Mouse (Mus musculus): ENCODE results near the gene Dusp16. TPM values are rescaled to one million over a fixed set of nuclear protein-coding genes. Genes with fewer than 3 reads are reported as not detected.

The Dusp16 gene
- polyA plus RNA-seq, 1 experiment from 2014 or later: 10.0 TPM

- Histone ChIP-seq H3K4me3 (no peak overlapping the region), H3K27me3 (ENCODE audit: low read depth, poor library complexity, severe bottlenecking) (no peaks in the 10 kb centered on the region), H3K36me3 (peaks cover 4% of the 10 kb centered on the region), H3K4me1 (peaks cover 3% of the 10 kb centered on the region; the same call in 1 of the 2 replicates), H3K27ac (no peak overlapping the region), H3K9me3 (replicated peaks) (no peaks in the 10 kb centered on the region)
- no peak for DNase-seq (ENCODE audit: low spot score)
- WGBS: 88% methylated on average over 3 of the region's 3 CpGs
Measured at GRCm38 (mm10) chr6:134748126-134748525, 44.3 kb downstream of the Dusp16 start.

- Histone ChIP-seq H3K4me3 (no peak overlapping the region), H3K4me1 (no peaks in the 10 kb centered on the region), H3K27me3 (ENCODE audit: low read depth, poor library complexity, severe bottlenecking) (no peaks in the 10 kb centered on the region), H3K36me3 (peaks cover 4% of the 10 kb centered on the region), H3K9me3 (replicated peaks) (no peaks in the 10 kb centered on the region), H3K27ac (no peak overlapping the region)
- no peak for DNase-seq (ENCODE audit: low spot score)
- 97% methylated on average over 7 of the region's 7 CpGs for WGBS
Measured at GRCm38 (mm10) chr6:134745876-134746275, 46.5 kb downstream of the Dusp16 start.

GRCm38 (mm10) chr6:134743568-134743967 lies 48.9 kb downstream of the Dusp16 start:
- H3K36me3 ChIP-seq: peaks cover 11% of the 10 kb centered on the region
- no peaks in the 10 kb centered on the region for H3K4me1 ChIP-seq
- no peak overlapping the region for H3K27ac ChIP-seq
- no peaks in the 10 kb centered on the region for H3K27me3 ChIP-seq (ENCODE audit: low read depth, poor library complexity, severe bottlenecking)
- DNase-seq (ENCODE audit: low spot score): no peak
- no peaks in the 10 kb centered on the region for H3K9me3 ChIP-seq (replicated peaks)
- no peak overlapping the region for H3K4me3 ChIP-seq

- Histone ChIP-seq H3K9me3 (replicated peaks) (no peaks in the 10 kb centered on the region), H3K4me1 (no peaks in the 10 kb centered on the region), H3K27ac (no peak overlapping the region), H3K36me3 (peaks cover 24% of the 10 kb centered on the region), H3K27me3 (ENCODE audit: low read depth, poor library complexity, severe bottlenecking) (no peaks in the 10 kb centered on the region), H3K4me3 (no peak overlapping the region)
- WGBS: 89% methylated on average over 3 of the region's 3 CpGs
- DNase-seq (ENCODE audit: low spot score): no peak
Measured at GRCm38 (mm10) chr6:134736853-134737252, 55.6 kb downstream of the Dusp16 start.

- H3K9me3 ChIP-seq (replicated peaks): no peaks in the 10 kb centered on the region
- 93% methylated on average over 5 of the region's 5 CpGs for WGBS
Measured at GRCm38 (mm10) chr6:134733800-134734221, 58.6 kb downstream of the Dusp16 start.

GRCm38 (mm10) chr6:134732813-134733212 lies 59.6 kb downstream of the Dusp16 start:
- H3K4me1 ChIP-seq: no peaks in the 10 kb centered on the region
- no peak overlapping the region for H3K27ac ChIP-seq
- 88% methylated on average over 8 of the region's 8 CpGs for WGBS
- no peaks in the 10 kb centered on the region for H3K9me3 ChIP-seq (replicated peaks)
- no peaks in the 10 kb centered on the region for H3K27me3 ChIP-seq (ENCODE audit: low read depth, poor library complexity, severe bottlenecking)
- no peak overlapping the region for H3K4me3 ChIP-seq
- no peak for DNase-seq (ENCODE audit: low spot score)
- peaks cover 7% of the 10 kb centered on the region for H3K36me3 ChIP-seq

More at GRCm38 (mm10) chr6:134733800-134734221, 58.6 kb downstream of the Dusp16 start:
- H3K27me3 ChIP-seq (ENCODE audit: low read depth, poor library complexity, severe bottlenecking): no peaks in the 10 kb centered on the region
- peaks cover 16% of the 10 kb centered on the region for H3K36me3 ChIP-seq
- H3K4me3 ChIP-seq: no peak overlapping the region
- DNase-seq (ENCODE audit: low spot score): no peak
- no peaks in the 10 kb centered on the region for H3K4me1 ChIP-seq
- H3K27ac ChIP-seq: no peak overlapping the region

- WGBS: 88% methylated on average over 3 of the region's 3 CpGs
- H3K36me3 ChIP-seq: no peaks in the 10 kb centered on the region
- DNase-seq (ENCODE audit: low spot score): no peak
Measured at GRCm38 (mm10) chr6:134730978-134731377, 61.4 kb downstream of the Dusp16 start.

GRCm38 (mm10) chr6:134725406-134725805 lies 67.0 kb downstream of the Dusp16 start:
- H3K27me3 ChIP-seq (ENCODE audit: low read depth, poor library complexity, severe bottlenecking): no peaks in the 10 kb centered on the region
- H3K9me3 ChIP-seq (replicated peaks): no peaks in the 10 kb centered on the region
- 0 out of 2 replicates have a peak, but pooled peaks cover 4% of the 10 kb centered on the region for H3K4me1 ChIP-seq
- H3K36me3 ChIP-seq: peaks cover 20% of the 10 kb centered on the region
- no peak for DNase-seq (ENCODE audit: low spot score)
- no peak overlapping the region for H3K4me3 ChIP-seq
- no peak overlapping the region for H3K27ac ChIP-seq

More at GRCm38 (mm10) chr6:134730978-134731377, 61.4 kb downstream of the Dusp16 start:
- Histone ChIP-seq H3K4me3 (no peak overlapping the region), H3K27me3 (ENCODE audit: low read depth, poor library complexity, severe bottlenecking) (no peaks in the 10 kb centered on the region), H3K9me3 (replicated peaks) (no peaks in the 10 kb centered on the region), H3K4me1 (0 out of 2 replicates have a peak, but pooled peaks cover 4% of the 10 kb centered on the region), H3K27ac (no peak overlapping the region)

- no peak for DNase-seq (ENCODE audit: low spot score)
- Histone ChIP-seq H3K27ac (no peak overlapping the region), H3K4me3 (no peak overlapping the region), H3K4me1 (0 out of 2 replicates have a peak, but pooled peaks cover 4% of the 10 kb centered on the region), H3K27me3 (ENCODE audit: low read depth, poor library complexity, severe bottlenecking) (no peaks in the 10 kb centered on the region), H3K36me3 (peaks cover 29% of the 10 kb centered on the region), H3K9me3 (replicated peaks) (no peaks in the 10 kb centered on the region)
- 88% methylated on average over 9 of the region's 9 CpGs for WGBS
Measured at GRCm38 (mm10) chr6:134723833-134724553, 68.4 kb downstream of the Dusp16 start.

GRCm38 (mm10) chr6:134723326-134723725 lies 69.1 kb downstream of the Dusp16 start:
- 0 out of 2 replicates have a peak, but pooled peaks cover 4% of the 10 kb centered on the region for H3K4me1 ChIP-seq
- peaks cover 36% of the 10 kb centered on the region for H3K36me3 ChIP-seq
- no peak for DNase-seq (ENCODE audit: low spot score)
- no peaks in the 10 kb centered on the region for H3K9me3 ChIP-seq (replicated peaks)
- 95% methylated on average over 7 of the region's 7 CpGs for WGBS
- no peak overlapping the region for H3K4me3 ChIP-seq
- no peak overlapping the region for H3K27ac ChIP-seq
- H3K27me3 ChIP-seq (ENCODE audit: low read depth, poor library complexity, severe bottlenecking): no peaks in the 10 kb centered on the region

GRCm38 (mm10) chr6:134722906-134723305 lies 69.5 kb downstream of the Dusp16 start:
- Histone ChIP-seq H3K9me3 (replicated peaks) (no peaks in the 10 kb centered on the region), H3K36me3 (peaks cover 40% of the 10 kb centered on the region), H3K27me3 (ENCODE audit: low read depth, poor library complexity, severe bottlenecking) (no peaks in the 10 kb centered on the region), H3K27ac (no peak overlapping the region), H3K4me3 (no peak overlapping the region), H3K4me1 (0 out of 2 replicates have a peak, but pooled peaks cover 4% of the 10 kb centered on the region)
- DNase-seq (ENCODE audit: low spot score): no peak
- WGBS: 92% methylated on average over 8 of the region's 8 CpGs

- H3K27ac ChIP-seq: no peak overlapping the region
- 95% methylated on average over 6 of the region's 6 CpGs for WGBS
- no peaks in the 10 kb centered on the region for H3K9me3 ChIP-seq (replicated peaks)
- no peak for DNase-seq (ENCODE audit: low spot score)
- H3K4me3 ChIP-seq: no peak overlapping the region
- no peaks in the 10 kb centered on the region for H3K4me1 ChIP-seq
- H3K36me3 ChIP-seq: peaks cover 51% of the 10 kb centered on the region
- H3K27me3 ChIP-seq (ENCODE audit: low read depth, poor library complexity, severe bottlenecking): no peaks in the 10 kb centered on the region
Measured at GRCm38 (mm10) chr6:134721729-134722269, 70.6 kb downstream of the Dusp16 start.

- Histone ChIP-seq H3K36me3 (peaks cover 48% of the 10 kb centered on the region), H3K4me1 (no peaks in the 10 kb centered on the region), H3K27ac (no peak overlapping the region), H3K27me3 (ENCODE audit: low read depth, poor library complexity, severe bottlenecking) (no peaks in the 10 kb centered on the region), H3K4me3 (no peak overlapping the region), H3K9me3 (replicated peaks) (no peaks in the 10 kb centered on the region)
- DNase-seq (ENCODE audit: low spot score): no peak
- 90% methylated on average over 5 of the region's 5 CpGs for WGBS
Measured at GRCm38 (mm10) chr6:134720150-134720549, 72.3 kb downstream of the Dusp16 start.

Data from limb, embryonic 10.5 days (tissue).